Mouse (Mus musculus) spleen, postnatal 4 days (tissue): ENCODE results near the gene Bloc1s1.

Experiments used
- DNase-seq, 2 experiments: peaks; one replicate each; pipeline ENCODE4 v3.0.0; 2022; ENCODE audit warnings: low spot score in 2 of 2

Gene Bloc1s1

DNA sequence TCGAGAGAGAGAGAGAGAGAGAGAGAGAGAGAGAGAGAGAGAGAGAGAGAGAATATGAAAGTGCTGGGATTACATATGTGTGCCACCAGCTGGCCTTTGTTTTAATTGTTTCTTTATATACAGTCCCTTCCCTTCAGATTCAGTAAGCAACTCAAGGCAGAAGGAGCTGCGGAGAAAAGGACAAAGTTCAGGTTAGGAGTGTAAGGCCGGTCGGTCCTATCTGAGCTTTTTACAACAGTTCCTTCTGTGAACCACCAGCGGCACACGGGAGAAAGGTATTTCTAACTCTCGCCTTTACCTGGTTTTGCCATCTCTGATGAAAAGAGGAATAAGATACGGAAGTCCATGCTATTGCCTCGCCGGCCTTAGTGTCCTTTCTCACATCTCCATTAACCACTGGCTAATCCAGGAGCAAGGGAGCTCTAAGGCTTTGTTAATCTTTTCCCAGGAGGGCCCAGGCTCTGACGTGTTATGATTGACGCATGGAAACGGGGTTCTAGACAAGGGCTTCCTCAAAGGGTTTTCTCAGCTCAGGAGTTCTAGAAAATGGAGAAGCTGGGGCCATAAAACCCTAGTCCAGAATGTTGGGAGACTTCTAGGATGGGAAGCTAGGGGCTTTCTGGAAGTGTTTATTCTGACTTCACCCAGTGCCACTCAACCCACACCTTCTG, 14.9 kb downstream of the Bloc1s1 start:
- no peak for DNase-seq

DNA sequence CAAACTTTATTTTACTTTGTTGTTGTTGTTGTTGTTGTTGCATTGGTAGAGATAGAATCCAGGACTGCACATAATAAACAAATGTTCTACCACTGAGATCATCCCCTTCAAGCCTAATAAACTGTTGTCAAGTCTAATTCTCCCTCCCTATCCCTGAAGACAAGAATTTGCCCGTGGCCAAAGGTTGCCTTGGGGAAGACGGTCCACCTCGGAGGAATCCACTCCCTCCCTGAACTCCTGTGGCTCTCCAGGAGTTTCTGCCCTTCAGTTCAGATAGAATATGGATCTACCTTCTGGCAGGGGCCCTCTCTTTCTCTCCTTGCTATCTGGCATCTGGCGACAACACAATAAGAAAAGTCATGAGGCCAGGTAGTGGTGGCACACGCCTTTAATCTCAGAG, 19.0 kb downstream of the Bloc1s1 start:
- no peak for DNase-seq

DNA sequence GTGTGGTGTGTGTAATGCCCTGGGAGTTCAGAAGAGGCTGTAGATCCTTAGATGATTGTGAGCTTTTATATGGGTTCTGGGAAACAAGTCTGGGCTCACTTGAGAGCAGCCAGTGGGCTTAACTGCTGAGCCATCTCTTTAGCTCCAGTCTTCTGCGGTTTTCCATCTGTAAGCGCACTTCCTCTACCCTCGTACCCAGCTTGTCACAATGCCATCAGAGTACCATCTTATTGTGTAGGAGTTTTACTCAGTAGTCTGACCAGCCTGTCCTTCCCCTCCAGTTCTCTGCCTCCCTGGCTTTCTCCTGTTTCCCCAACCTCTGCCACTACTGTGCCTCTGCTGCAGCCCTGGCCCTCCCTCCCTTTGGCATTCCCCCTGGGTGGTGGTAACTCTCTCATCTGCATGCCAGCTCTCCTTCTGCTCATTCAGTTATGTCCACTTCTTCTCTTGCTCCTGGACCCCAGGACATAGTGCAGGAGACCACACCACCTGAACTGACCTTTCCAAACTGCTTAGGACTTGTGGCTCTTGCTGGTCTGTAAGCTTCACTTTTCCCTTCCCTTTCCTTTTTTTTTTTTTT, 21.3 kb downstream of the Bloc1s1 start:
- no peak for DNase-seq

DNA sequence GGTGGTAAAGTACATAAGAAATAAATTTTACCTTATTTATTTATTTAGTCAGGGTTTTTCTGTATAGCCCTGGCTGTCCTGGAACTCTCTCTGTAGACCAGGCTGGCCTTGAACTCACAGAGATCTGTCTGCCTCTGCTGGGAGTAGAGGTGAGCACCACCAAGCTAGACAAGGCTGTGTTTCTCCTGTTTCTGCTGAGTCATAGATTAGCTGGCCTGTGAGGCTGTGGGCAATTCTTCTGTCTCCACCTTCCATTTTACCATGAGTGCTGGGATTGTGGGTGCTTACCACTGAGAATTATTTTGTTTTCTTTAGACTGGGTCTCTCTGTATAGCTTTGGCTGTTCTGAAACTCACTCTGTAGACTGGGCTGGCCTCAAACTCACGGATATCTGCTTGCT, 22.4 kb downstream of the Bloc1s1 start:
- DNase-seq = no peak

DNA sequence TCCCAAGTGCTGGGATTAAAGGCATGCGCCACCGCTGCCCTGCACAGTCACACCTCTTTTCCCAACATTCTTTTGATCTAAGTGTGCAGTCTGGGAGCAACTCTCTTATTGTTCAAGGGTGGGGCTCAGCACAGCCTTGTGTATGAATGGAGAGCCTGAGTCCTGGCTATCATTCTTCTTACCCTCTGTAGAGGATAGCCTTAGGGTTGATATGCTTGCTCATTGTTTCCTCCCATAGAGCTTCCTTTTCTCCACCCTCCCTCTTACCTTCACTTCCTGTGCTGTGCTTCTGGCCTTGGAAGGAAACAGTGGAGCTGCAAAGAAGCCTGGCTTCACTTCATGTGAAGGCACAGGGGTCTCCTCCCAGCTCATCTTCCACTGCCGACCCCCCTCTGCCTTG, 23.1 kb downstream of the Bloc1s1 start, which contains the start of gene Cd63:
Cd63 (plus strand) TSS at position 292 of the 400 bp plus-strand sequence.
- no peak for DNase-seq

DNA sequence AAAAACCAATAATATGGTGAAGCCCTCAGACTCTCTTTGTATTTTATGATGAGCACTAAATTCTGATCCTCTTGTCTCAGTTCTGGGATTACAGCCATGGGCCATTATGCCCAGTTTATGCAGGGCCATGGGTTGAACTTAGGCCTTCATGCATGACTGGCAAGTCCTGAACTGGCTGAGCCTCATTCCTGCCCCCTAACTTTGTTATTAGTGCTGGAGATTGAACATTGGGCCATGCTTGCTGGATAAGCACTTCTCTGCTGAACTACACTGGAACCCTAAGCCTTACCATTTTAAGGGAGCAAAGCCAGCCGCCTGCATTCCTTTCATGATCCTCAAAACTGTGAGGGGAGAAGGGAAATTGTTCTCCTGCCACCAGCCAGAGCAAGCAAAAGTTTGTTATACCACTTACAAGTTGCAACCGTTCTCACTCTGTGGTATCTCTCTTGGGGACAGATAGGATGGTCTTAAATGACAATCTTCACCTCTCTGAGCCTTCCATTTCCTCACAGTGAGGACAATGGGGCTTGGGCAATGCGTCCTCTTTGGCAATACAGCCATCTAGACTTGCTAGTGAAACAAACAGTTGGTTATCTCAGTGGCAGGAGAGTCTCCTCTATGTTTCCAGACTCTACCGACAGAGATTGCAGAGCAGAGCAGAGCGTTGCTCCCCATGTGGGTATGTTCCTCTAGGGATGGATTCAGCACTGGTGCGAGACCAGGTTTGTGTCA, 23.9 kb downstream of the Bloc1s1 start:
- no peak for DNase-seq

DNA sequence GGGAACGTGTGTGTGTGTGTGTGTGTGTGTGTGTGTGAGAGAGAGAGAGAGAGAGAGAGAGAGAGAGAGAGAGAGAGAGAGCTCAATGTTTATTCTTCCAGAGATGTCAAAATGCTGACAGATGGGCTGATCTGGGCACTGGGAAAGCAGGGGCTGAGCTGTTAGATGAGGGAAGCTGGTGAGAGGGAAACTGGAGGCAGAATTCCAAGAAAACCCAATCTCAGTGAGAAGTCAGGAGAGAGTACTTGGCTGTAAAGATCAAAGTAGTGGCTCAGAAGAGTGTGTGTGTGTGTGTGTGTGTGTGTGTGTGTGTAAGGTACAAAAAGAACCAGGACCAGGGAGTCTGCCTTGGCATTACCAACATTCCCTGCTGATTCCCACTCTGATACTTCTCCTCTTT, 26.3 kb downstream of the Bloc1s1 start:
- no peak for DNase-seq

DNA sequence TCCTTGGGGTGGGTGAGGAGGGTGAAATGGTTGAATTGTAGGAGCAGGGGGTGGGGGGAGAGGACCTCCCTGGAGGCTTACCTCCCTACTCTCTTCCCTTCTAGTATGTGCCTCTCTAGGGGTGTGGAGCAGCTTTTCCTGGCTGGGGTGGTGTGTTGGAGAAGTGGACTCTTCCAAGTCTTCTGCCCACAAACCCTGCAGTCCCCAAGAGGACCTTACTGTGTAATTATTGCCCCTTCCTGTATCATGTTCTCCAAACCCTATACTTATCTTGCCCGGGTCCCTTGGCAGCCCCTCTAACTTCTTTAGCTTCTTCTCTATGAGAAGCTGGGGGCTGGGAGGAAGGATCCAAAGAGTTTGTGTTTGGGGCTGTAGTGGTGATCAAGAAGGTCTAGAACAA, 27.0 kb downstream of the Bloc1s1 start:
- no peak for DNase-seq

DNA sequence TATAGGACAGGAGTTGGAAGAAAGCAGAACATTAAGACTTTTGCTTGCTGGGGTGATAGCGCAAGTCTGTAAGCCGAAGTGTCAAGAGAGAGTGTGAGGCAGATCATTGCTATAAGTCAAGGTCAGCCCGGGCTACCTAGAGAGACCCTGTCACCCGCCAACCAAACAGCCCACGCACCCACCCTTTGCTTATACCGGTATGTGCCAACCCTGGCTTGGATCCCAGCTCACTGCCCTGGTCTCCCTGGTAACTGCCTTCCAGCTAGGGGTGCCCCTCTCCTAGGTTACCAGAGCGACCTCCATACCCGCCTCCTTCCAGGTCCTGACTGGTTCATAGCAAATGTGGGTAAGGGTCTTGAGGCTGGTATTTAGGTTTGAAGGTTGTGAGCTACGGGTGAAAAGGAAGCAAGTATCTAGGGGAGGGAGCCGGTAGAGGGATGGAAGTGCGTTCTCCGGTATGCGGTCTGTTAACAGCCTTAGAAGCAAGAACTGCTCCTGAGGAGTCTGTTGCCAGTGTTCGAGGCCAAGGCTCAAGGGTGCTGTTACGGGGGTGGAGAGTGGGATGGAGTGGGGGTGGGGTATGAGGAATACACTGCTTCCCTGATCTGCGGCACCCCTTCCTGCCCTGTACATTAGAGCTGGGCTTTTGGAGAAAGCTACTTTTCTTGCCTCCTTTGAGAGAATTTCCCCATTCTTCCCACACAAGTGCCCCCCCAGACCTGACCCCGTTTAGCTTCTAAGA, 27.7 kb downstream of the Bloc1s1 start:
- no peak for DNase-seq

DNA sequence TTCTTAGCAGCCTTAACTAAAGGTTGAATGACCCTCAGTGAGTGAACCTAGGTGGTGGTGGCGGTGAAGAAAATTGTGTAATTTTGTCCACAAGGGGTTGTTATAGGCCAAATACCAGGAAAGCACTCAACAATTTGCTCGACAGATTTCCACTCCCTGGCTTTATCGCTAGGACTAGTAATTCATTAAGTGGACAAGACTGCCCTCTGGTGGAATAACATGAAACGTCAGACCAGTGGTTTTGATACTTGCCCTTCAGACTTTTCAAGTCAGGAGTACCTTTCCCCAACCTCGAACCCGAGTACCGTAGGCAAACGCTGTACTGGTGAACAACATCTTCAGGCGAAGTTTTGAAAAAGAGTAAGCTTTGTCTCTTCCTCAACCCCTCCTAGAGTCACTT, 28.4 kb downstream of the Bloc1s1 start:
- DNase-seq = peak; percentile 65 to 82

DNA sequence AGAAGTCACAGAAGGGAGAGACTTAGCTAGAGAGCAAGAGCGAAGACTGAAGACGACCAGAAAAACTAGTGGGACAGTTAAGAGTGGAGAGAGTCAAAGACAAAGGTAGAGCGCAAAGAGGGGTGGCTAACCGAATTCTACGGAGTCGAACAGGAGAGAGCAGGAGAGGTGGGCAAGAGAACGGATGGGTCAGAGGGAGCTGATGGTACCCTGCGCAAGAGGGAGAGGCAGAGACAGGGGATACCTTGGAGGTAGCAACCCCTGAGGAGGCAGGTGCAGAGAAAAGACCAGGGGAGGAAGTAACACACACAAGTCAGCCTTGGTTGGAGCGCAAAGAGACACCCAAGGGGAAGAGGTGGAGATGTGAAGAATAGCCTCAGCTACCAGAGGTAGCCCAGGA, 31.6 kb downstream of the Bloc1s1 start:
- DNase-seq = no peak

DNA sequence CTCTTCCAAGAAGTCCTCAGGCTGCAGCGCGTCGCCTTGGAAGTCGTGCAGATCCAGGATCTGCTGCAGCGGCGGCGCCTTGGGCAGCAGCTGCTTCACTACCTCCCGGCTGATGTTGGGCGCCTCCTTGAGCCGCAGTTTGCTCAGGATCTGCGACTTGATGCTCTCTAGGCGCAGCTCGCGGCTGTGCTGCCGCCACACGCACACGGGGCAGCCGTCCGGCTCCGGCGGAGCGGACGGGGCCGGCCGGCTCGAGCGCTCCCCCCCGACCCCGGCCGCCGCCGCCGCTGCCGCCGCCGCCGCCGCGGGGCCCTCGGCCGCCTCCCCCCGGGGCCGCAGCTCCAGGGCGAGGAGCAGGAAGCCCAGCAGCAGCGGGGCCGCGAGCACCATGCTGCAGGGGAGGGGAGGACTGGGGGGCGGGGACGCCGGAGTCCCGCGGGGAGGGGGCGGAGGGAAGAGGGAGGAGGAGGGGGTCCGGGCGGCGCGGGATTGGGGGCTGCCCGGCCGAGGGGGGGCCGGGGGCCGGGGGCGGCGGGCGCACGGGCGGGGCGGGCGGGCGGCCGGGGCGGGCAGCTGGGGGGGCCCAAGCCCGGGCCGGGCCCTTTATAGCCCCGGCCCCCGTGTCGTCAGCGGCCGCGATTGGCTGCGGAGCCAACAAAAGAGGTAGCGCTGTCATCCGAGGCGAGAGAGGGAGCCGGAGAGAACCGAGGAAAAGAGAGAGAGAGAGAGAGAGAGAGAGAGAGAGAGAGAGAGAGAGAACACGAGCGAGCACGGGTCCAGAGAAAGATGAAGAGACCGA, 32.3 kb downstream of the Bloc1s1 start, which contains the start of gene Gdf11:
Gdf11 (minus strand) TSS at position 423 of the 799 bp plus-strand sequence.
- no peak for DNase-seq

DNA sequence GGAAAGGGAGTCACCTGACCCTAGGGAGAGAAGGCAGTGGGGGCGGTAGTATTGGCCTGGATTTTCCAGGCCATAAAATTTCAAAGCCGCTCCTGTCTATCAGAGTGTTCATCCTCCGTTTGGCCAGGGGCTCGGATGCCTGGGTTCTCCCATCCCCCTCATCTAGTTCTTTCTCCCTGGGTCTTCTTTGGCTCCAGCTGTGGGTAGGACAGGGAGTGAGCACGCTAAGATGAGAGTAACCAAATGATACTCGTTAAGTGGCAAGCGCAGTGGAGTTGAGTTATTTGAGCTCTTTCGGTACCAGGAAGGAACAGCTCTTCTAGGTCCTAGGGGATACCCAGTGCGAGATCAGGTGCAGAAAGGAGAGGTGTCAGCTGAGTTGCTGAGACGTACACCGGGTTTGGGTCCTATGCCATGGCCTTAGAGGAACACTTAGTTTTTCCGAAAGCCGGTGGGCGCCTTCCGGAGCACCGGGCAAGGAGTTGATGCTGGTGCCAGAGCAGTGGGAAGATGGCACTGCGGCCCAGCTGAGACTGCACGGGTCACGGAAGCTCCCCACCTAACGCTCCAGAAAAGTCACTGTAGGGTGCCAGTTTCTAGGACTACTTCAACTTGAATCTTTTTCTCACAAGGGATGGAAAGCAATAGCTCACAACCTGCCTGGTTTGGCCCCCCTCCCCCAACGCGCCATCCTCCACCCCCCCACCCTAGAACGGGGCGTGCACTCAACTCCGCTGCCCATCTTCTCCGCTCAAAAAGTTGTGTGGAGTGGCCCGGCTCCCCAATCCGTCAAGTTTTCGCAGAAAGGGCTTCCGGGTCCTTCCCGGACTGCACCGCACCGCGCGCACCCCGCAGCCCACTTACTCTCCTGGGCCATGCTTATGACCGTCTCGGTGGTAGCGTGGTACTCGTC, 33.2 kb downstream of the Bloc1s1 start:
- no peak for DNase-seq

DNA sequence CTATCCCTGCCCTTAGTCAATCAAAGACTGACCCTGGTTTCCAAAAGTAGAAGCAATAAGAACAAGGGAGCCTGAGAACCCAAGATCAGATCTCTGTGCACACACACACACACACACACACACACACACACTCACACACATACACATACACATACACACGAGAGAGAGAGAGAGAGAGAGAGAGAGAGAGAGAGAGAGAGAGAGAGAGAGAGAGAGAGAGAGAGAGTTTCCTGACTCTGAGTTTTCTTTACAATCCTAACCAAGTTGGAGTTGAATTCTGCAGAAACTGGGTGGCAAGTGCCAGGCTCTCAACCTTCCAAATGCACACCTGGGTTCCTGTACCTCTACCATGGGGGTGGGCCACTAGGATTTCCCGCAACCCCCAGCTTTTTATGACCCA, 34.0 kb downstream of the Bloc1s1 start:
- no peak for DNase-seq

DNA sequence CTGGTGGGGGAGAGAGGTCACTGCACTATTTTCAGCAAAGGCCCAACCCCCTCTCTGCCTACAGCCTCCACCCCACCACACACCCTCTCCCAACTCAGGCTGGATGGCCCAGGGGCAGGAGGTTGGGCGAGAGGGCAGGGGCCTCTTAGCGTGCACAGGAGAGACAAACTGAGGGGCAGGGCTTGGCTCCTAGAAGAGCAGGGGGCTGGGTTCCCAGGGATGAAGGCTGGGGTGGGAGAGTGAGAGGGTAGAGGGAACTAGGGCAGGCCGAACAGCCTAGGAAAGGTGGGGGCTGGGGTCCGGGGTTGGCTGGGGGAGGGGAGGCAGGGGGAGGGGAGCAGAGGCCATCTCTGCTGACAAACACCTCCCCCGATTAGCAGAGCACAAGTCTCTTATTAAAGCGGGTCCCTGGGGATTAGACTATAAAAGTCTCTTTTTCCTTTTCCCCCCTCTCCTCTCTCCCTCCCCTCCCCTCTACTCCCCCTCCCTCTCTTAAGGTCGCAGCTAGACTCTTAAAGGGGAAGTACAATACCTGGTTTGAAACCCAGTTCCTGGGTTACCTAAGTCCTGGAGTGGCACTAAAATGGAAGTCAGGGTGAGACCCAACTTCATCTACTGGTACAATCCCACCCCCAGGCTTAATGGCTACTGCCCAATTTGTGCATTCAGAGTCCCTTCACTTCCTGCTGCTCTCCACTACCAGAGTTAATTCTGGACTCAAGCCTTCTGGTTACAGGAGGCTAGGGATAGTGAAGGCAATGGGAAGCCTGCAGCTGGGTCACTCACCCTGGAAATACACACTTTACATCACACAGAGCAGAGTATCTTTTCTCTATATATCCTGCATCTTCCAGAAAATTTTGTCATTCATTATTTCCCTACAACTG, 34.7 kb downstream of the Bloc1s1 start:
- DNase-seq = no peak

DNA sequence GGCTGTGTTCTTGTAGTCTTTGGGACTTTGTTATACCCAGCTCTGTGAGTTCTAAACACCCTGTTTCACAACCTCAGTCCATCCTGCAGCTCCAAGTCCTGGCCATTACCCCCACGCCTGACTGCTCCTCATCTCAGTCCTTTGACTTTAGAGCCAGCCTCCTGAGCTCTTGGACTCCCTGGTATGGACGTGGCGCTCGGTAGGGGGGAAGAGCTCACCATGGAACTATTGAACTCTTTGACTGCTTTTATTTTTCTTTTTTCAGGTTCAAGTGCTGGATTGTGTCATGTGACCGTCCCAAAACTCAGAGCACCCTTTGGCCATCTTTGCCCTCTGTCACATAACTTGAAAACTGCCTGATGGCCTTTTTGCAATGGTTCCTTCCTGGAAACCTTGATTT, 41.8 kb downstream of the Bloc1s1 start:
- DNase-seq = no peak

DNA sequence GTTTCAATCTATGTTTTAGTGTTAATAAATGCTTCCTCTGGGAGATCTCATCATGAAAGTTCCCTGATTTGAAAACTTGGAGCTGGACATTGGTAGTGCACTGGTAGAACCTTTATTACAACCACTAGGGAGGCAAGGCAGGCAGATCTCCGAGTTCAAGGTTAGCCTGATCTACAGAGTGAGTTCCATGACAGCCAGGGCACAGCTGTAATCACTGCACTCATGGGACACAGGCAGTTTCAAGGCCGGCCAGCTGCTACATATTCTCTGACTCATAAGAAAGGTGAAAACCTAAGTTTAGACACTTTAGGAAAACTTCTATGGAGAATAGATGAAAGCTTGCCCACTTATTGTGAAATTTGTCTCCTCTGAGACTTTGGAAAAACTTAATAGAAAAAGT, 45.0 kb downstream of the Bloc1s1 start:
- no peak for DNase-seq

DNA sequence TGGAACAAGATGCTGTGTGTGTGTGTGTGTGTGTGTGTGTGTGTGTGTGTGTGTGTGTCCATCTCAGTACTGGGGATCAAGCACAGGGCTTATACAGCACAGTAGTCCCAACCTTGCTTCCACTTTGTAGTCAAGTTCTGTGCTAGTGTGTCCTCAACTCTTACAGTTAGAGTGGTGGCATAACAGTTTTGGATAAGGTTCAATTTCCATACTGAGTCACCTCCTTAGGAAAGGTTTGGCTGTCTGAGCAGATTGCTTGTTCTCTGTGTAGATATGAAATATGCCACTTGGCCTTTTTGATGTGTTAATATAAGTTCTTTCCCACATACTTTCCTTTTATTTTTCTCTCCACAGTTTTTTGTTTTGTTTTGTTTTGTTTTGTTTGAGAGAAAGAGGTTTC, 45.5 kb downstream of the Bloc1s1 start:
- no peak for DNase-seq

DNA sequence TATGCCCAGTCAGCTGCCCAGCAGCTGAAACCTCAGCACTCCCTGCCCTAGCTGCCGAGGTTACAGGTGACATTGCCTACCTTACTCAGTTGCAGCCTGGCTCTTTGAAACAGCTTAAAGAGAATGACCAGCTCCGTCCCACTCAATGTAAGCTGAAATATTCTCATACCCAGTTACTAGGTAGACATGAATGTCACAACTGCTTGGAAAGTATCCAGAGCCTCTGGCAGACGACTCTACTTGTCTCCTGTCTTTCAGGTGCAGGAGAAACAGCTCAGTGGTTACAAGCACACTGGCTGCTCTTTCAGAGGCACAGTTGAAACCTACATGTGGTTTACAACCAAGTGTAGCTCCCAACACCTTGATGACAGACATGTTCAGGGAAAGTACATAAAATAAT, 53.5 kb downstream of the Bloc1s1 start:
- DNase-seq = no peak
